Mouse (Mus musculus): ENCODE measurements around the gene Olfr1126.

DNA sequence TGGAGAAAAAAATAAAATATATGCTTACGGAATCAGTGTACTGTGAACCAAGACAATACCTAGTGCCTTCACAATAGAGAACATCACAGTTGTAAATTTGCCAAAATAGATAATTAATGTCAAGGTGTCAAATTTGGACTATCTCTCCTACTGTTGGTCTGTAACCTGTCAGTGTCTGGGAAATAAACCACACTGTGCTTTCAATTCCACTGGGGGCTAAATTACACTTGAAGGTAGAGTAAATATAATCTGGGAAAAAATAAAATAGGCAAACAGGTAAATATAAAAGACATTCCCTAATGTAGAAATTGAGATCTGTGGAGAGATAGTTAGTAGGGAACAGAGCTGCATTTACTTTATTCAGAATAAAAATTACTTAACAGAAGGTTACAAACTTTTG, 23.8 kb upstream of the Olfr1126 start, which contains the start of gene Olfr1124:
- TF ChIP-seq CTCF (IDR thresholded peaks at IDR 0.05; ENCODE audit: control insufficient read depth, insufficient read depth, insufficient read length) (no peak), MYOD1 (IDR thresholded peaks at IDR 0.05; ENCODE audit: control insufficient read depth, insufficient read length, low read depth) (no peak), USF1 (IDR thresholded peaks at IDR 0.05; ENCODE audit: low read depth) (no peak), MAX (IDR thresholded peaks at IDR 0.05) (no peak), MYOG (IDR thresholded peaks at IDR 0.05; ENCODE audit: control insufficient read depth, extremely low read depth, insufficient read length) (no peak), CEBPB (IDR thresholded peaks at IDR 0.05; ENCODE audit: low read depth) (no peak), FOSL1 (IDR thresholded peaks at IDR 0.05; ENCODE audit: insufficient read depth, low read length, poor library complexity, severe bottlenecking) (no peak)
